Mouse (Mus musculus) liver, embryonic 14.5 days (tissue): ENCODE measurements at regions not wholly inside any gene's neighbourhood (a gene's known extent, or its start where the extent isn't known, plus 50 kb on each side); places are given as distances from the start of the nearest gene placed in this dataset.

Source experiments
- ATAC-seq: fragments of 200-750 bp; cut with Nextera tagmentation; 2 replicates; pipeline ENCODE4 v1.8.0; 2017; ENCODE audit warnings: moderate number of reproducible peaks, mild to moderate bottlenecking, moderate library complexity; ENCODE audit not compliant: insufficient read depth
- DNase-seq, 3 experiments: peaks; one replicate each; pipeline ENCODE4 v3.0.0-alpha.2; 2012 to 2013; ENCODE audit warnings: low read depth in 3 of 3, low spot score in 3 of 3
- H3K27ac ChIP-seq: fragments of 300-500 bp; sonication (generic); 2 replicates; pipeline ENCODE4 v1.5.1; 2014; ENCODE audit warnings: moderate library complexity, mild to moderate bottlenecking, control low read depth, inconsistent platforms
- H3K27me3 ChIP-seq: fragments of 300-500 bp; sonication (generic); 2 replicates; pipeline ENCODE4 v1.6.1; 2014; ENCODE audit warnings: mild to moderate bottlenecking, low read length, moderate library complexity; ENCODE audit not compliant: control insufficient read depth, insufficient read depth
- H3K36me3 ChIP-seq: fragments of 300-500 bp; sonication (generic); replicated peaks from 2 replicates; pipeline ENCODE4 v1.6.1; 2014; ENCODE audit warnings: low read depth; ENCODE audit not compliant: control insufficient read depth, insufficient read depth
- H3K4me1 ChIP-seq, 2 experiments: fragments of 200-500 bp in 1 of 2; fragments of 300-500 bp in 1 of 2; sonication (generic) in 1 of 2; replicated peaks; 2 replicates each; pipeline ENCODE4 v1.6.1; 2012 to 2014; ENCODE audit warnings: antibody characterized with exemption in 1 of 2, inconsistent platforms in 1 of 2, low read length in 1 of 2; ENCODE audit not compliant: control insufficient read depth in 2 of 2, insufficient read depth in 2 of 2
- H3K4me2 ChIP-seq: fragments of 300-500 bp; sonication (generic); 2 replicates; pipeline ENCODE4 v1.6.1; 2014; ENCODE audit warnings: low read depth, mild to moderate bottlenecking, control low read depth, moderate library complexity
- H3K4me3 ChIP-seq, 2 experiments: fragments of 200-500 bp in 1 of 2; fragments of 300-500 bp in 1 of 2; sonication (generic) in 1 of 2; 2 replicates each; pipeline ENCODE4 v1.5.1; 2012 to 2014; ENCODE audit warnings: low read depth in 2 of 2, low read length in 2 of 2, mild to moderate bottlenecking in 2 of 2, control low read depth in 1 of 2, inconsistent platforms in 1 of 2, moderate library complexity in 1 of 2; ENCODE audit not compliant: insufficient read depth in 1 of 2
- H3K9ac ChIP-seq: fragments of 300-500 bp; sonication (generic); replicated peaks from 2 replicates; pipeline ENCODE4 v1.6.1; 2014; ENCODE audit warnings: mild to moderate bottlenecking, control low read depth, moderate library complexity
- H3K9me3 ChIP-seq: fragments of 300-500 bp; sonication (generic); 2 replicates; pipeline ENCODE4 v1.6.1; 2016; ENCODE audit warnings: low read length, mixed read lengths; ENCODE audit not compliant: control insufficient read depth
- CTCF ChIP-seq: IDR thresholded peaks from 2 replicates; pipeline ENCODE4 v1.5.1; 2016; ENCODE audit warnings: antibody characterized with exemption, low read depth, control low read depth
- EP300 ChIP-seq: IDR thresholded peaks from 2 replicates; pipeline ENCODE4 v1.6.1; 2016; ENCODE audit warnings: antibody characterized with exemption, low read depth
- WGBS: fragments of 180-500 bp; shearing (Covaris S2); extraction: QIAGEN DNeasy Blood & Tissue Kit; methylation state at CpG from one replicate; pipeline ENCODE4 v1.1.7; 2014; ENCODE audit not compliant: insufficient replicate concordance; 5-methylcytosine and 5-hydroxymethylcytosine counted together

DNA sequence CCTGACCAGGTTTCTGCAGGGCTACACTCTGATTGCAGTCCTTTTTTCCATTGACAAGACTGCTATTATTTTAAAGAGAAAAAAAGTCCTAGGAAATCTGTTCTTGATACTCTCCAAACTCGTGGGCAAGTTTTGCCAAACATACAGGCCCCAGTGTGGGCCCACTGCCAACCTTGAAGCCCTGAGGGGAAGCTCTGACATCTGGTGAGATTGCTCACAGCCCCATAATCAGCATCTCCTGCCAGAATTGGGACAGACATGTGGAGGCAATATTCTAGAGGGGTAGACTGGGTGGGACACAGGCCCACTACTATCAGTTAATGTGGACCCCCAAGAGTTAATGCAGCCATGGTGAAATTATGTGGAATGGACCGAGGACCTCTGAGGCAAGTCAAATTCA lies 132.1 kb upstream of the Mctp2 start:
- no peak overlapping the region for H3K4me3 ChIP-seq
- no peaks in the 10 kb centered on the region for H3K36me3 ChIP-seq
- 35% methylated on average over 2 of the region's 2 CpGs for WGBS
- no peak overlapping the region for H3K9ac ChIP-seq
- no peaks in the 10 kb centered on the region for H3K27me3 ChIP-seq
- DNase-seq (no peak), ATAC-seq (no peak)
- H3K4me2 ChIP-seq = no peak overlapping the region
- H3K9me3 ChIP-seq = no peaks in the 10 kb centered on the region
- H3K27ac ChIP-seq = no peak overlapping the region
- no peaks in the 10 kb centered on the region for H3K4me1 ChIP-seq
- TF ChIP-seq CTCF (no peak), EP300 (no peak)

DNA sequence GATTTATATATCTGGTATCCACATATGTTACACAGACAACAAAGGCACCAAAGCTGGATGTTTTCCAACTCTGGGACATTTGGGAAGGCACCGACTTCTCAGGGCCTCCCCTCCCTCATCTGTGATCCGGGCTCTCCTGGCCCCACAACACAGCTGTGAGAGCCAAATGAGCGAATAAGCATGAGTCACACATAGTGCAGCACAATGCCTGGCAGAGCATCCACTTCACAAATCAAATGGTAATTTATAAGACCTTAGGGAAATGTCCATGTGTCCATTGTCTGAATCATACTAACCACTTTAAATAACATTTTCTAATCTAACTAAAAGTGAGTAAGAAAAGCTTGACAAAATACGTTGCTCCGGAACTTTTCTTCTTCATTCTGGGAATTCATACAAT lies 135.6 kb upstream of the Mctp2 start:
- ATAC-seq = no peak

DNA sequence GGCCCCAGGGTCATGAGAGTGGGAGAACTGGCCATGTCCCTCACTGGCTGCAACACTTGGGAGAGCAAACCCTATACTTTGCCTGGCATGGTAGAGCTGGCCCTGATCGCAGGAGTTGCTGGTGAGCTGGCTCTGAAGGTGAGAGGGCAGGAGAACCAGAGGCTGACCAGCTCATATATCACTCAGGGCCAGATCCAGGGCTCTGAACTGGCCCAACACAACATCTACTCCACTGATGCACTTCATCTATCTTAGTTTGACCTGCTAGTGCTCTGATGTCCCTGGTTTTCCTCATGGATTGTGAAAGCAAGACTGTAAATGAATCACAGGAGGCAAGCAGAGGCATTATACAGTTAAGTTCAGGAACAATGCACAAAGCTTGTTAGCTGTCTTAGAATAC lies 137.6 kb upstream of the Mctp2 start:
- Histone ChIP-seq H3K9ac (no peak overlapping the region), H3K4me1 (no peaks in the 10 kb centered on the region), H3K27me3 (no peaks in the 10 kb centered on the region), H3K4me2 (no peak overlapping the region), H3K9me3 (no peaks in the 10 kb centered on the region), H3K27ac (no peak overlapping the region), H3K36me3 (no peaks in the 10 kb centered on the region), H3K4me3 (no peak overlapping the region)
- TF ChIP-seq EP300 (no peak), CTCF (no peak)
- no peak for DNase-seq
- ATAC-seq = no peak
- 40% methylated on average over 1 of the region's 1 CpGs for WGBS

More for the DNA sequence above, 135.6 kb upstream of the Mctp2 start:
- Histone ChIP-seq H3K27ac (no peak overlapping the region), H3K27me3 (no peaks in the 10 kb centered on the region), H3K4me3 (no peak overlapping the region), H3K4me1 (no peaks in the 10 kb centered on the region), H3K4me2 (no peak overlapping the region), H3K9ac (no peak overlapping the region), H3K36me3 (no peaks in the 10 kb centered on the region), H3K9me3 (no peaks in the 10 kb centered on the region)
- DNase-seq = no peak
- TF ChIP-seq CTCF = no peak
- TF ChIP-seq EP300 = no peak
- 60% methylated on average over 5 of the region's 5 CpGs for WGBS

DNA sequence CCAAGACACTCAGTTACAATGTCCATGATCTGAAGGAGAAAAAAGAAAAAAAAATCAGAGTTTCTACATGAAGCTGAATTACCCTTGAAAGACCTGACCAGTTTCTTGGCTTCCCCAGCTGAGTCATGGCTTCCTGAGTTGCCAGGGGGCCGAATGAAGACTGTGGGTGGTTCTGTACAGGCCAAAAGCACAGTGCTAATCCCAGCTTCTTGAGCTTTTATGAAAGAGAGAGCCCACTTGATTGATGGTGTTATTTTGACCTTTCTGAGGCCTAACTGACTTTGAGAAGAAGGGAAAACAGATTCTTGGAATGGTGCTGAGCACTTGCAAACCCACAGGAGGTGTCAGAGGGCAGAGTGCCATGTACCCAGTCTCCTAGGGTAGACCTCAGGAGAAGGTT lies 138.4 kb upstream of the Mctp2 start:
- DNase-seq (no peak), ATAC-seq (no peak)
- Histone ChIP-seq H3K4me2 (no peak overlapping the region), H3K36me3 (no peaks in the 10 kb centered on the region), H3K27me3 (no peaks in the 10 kb centered on the region), H3K9ac (no peak overlapping the region), H3K9me3 (no peaks in the 10 kb centered on the region), H3K4me3 (no peak overlapping the region), H3K27ac (no peak overlapping the region), H3K4me1 (no peaks in the 10 kb centered on the region)
- TF ChIP-seq CTCF (no peak), EP300 (no peak)
- 28% methylated on average over 1 of the region's 1 CpGs for WGBS

DNA sequence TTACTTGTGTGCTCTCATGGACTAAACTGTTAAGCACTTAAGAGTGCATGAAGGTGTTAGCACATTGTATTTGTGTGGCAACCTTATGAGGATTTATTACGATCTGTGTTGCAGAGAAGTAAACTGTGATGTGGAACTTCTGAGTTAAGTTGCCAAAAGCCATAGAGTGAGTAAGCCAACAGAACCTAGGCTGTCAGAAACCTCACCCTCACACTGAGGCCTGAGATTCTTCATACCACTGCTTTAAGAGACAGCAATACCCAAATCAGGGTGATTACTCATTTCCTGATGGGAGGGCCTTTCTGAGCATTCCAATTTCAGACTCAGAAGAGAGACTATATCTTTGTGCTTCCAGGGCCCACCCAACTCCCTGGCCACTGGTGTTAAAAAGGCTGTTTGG lies 140.5 kb upstream of the Mctp2 start:
- DNase-seq = no peak
- Histone ChIP-seq H3K9ac (no peak overlapping the region), H3K9me3 (no peaks in the 10 kb centered on the region), H3K4me3 (no peak overlapping the region), H3K4me1 (no peaks in the 10 kb centered on the region), H3K4me2 (no peak overlapping the region), H3K36me3 (no peaks in the 10 kb centered on the region), H3K27me3 (no peaks in the 10 kb centered on the region), H3K27ac (no peak overlapping the region)
- TF ChIP-seq EP300 (no peak), CTCF (no peak)
- 48% methylated on average over 1 of the region's 1 CpGs for WGBS
- ATAC-seq = no peak

DNA sequence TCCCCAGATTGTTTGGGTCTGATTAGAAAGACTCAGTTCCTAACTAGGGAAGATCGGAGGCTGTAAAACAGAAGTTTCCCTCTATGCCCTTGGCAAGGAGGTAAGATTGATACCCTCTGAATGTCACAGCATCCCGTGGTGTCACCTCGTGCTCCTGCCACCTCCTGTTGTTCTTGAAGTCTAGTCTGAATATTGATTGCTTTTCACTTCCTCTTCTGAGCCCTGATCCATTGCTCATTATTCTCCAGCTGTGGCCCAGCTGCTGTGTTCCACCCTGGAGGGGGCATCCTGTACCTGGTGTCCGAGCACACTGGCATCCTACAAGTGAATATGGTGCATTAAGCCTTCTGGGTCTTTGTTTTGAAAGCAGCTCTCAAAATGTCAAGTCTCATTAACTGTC lies 156.6 kb upstream of the Mctp2 start:
- Histone ChIP-seq H3K36me3 (no peaks in the 10 kb centered on the region), H3K4me1 (no peaks in the 10 kb centered on the region), H3K9me3 (no peaks in the 10 kb centered on the region), H3K27ac (no peak overlapping the region), H3K4me3 (no peak overlapping the region), H3K4me2 (no peak overlapping the region), H3K27me3 (no peaks in the 10 kb centered on the region), H3K9ac (no peak overlapping the region)
- TF ChIP-seq CTCF (no peak), EP300 (no peak)
- DNase-seq (no peak), ATAC-seq (no peak)
- 50% methylated on average over 4 of the region's 4 CpGs for WGBS
